Mouse (Mus musculus) thymus, adult 2 months (tissue): Measurements from ENCODE around the gene Gm20683.

Source experiments
- CTCF ChIP-seq: fragments of 200-500 bp; IDR thresholded peaks from 2 replicates; pipeline ENCODE4 v1.5.1; 2012; ENCODE audit warnings: mild to moderate bottlenecking, control low read depth, low read length, moderate library complexity, borderline replicate concordance; ENCODE audit not compliant: control insufficient read depth, poor library complexity, insufficient read depth; ENCODE audit errors: extremely low read depth
- POLR2A ChIP-seq: fragments of 200-500 bp; IDR thresholded peaks from 2 replicates; pipeline ENCODE4 v1.6.1; 2012; ENCODE audit warnings: mild to moderate bottlenecking, low read length, control low read depth, moderate library complexity; ENCODE audit not compliant: control insufficient read depth, poor library complexity, insufficient read depth; ENCODE audit errors: extremely low read depth

DNA sequence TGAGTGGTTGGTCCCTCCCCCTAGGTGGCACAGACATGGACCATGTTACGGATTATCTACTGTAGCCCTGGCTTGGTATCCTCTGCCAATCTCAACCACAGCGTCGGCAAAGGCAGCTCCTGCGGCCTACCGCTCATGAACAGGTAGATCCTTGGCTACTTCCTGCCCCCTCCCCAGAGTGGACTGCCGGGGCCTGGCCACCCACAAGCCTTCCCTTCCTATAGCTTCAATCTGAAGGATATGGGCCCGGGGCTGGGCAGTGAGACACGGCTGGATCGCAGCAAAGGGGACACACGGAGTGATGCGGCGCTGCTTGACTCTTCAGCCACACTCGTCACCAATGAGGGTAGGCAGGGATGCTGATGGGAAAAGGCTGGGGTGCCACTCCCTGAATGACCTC lies 14.6 kb downstream of the Gm20683 start:
- no peak for TF ChIP-seq CTCF
- no peak for TF ChIP-seq POLR2A
